Mouse (Mus musculus) stomach, embryonic 14.5 days (tissue): Measurements from ENCODE around the gene Tsc2. TPM values are rescaled to one million over a fixed set of nuclear protein-coding genes. Genes with fewer than 3 reads are reported as not detected.
"Not testable (repeated sequence)": the region's sequence is repeated elsewhere in the genome, so short reads cannot be mapped to it uniquely, and the experiment has no call there.

Experiments used
- ATAC-seq: fragments of 200-750 bp; cut with Nextera tagmentation; 2 replicates; pipeline ENCODE4 v1.8.0; 2017; ENCODE audit warnings: low read depth, moderate TSS enrichment; ENCODE audit not compliant: insufficient number of reproducible peaks, insufficient read depth, low FRiP score
- H3K27ac ChIP-seq: fragments of 300-500 bp; sonication (generic); 2 replicates; pipeline ENCODE4 v1.5.1; 2014; ENCODE audit warnings: mild to moderate bottlenecking, low read length, moderate library complexity, mixed read lengths
- H3K27me3 ChIP-seq: fragments of 300-500 bp; sonication (generic); 2 replicates; pipeline ENCODE4 v1.6.1; 2014; ENCODE audit warnings: low read length, control low read depth, mixed read lengths; ENCODE audit not compliant: control insufficient read depth, insufficient read depth
- H3K36me3 ChIP-seq: fragments of 300-500 bp; sonication (generic); 2 replicates; pipeline ENCODE4 v1.6.1; 2014; ENCODE audit warnings: mild to moderate bottlenecking, control low read depth, low read length, moderate library complexity, mixed read lengths; ENCODE audit not compliant: control insufficient read depth, insufficient read depth
- H3K4me1 ChIP-seq: fragments of 300-500 bp; sonication (generic); 2 replicates; pipeline ENCODE4 v1.6.1; 2014; ENCODE audit warnings: low read length, control low read depth, mixed read lengths; ENCODE audit not compliant: control insufficient read depth, insufficient read depth
- H3K4me2 ChIP-seq: fragments of 300-500 bp; sonication (generic); replicated peaks from 2 replicates; pipeline ENCODE4 v1.6.1; 2014; ENCODE audit warnings: low read depth, low read length, control low read depth
- H3K4me3 ChIP-seq: fragments of 300-500 bp; sonication (generic); 2 replicates; pipeline ENCODE4 v1.5.1; 2014; ENCODE audit warnings: low read depth, low read length, control low read depth
- H3K9ac ChIP-seq: fragments of 300-500 bp; sonication (generic); replicated peaks from 2 replicates; pipeline ENCODE4 v1.6.1; 2014; ENCODE audit warnings: low read depth, mild to moderate bottlenecking, control low read depth, low read length, moderate library complexity, mixed read lengths
- H3K9me3 ChIP-seq: fragments of 300-500 bp; sonication (generic); 2 replicates; pipeline ENCODE4 v1.6.1; 2016; ENCODE audit warnings: low read depth, low read length, control low read depth; ENCODE audit not compliant: control insufficient read depth
- WGBS: fragments of 180-500 bp; shearing (Covaris S2); extraction: QIAGEN DNeasy Blood & Tissue Kit; methylation state at CpG from one replicate; pipeline ENCODE4 v1.1.7; 2014; 5-methylcytosine and 5-hydroxymethylcytosine counted together
- polyA plus RNA-seq: library from polyadenylated mRNA; unstranded; fragments of >200 nt; fragmentation: Nextera tagmentation; extraction: Ambion mirVana; gene quantifications from 2 replicates; pipeline ENCODE4 v1.2.1, GENCODE M21; 2014

The Tsc2 gene
- polyA plus RNA-seq, 1 experiment from 2014 or later: 57.7 TPM

DNA sequence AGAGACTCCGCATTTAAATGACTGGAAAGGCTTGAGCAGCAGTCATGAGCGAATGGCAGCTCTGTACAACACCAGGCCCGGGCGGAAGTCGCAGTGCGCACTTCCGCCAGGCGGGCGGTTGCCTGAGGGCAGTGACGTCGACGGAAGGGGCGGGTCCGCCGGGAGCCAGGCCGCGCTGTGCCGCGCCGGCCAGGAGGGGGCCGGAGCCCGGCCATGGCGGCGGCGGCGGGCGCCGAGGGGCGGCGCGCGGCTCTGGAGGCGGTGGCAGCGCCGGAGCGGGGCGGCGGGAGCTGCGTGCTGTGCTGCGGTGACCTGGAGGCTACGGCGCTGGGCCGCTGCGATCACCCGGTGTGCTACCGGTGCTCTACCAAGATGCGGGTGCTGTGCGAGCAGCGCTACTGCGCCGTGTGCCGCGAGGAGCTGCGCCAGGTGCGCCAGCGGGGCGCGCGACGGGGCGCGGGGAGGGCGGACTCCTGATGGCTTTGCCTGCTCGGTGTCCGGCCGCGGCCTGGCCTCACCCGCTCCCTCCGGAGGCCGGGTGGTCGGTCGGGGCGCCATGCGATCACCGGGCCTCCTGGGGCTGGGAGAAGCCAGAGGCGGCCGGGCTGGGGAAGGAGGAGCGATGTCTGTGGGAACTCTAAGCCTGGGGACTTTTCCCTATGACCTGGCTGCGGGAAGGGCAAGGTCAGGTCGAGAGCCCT, 37.3 kb upstream of the Tsc2 start, which contains the start of gene Zfp598:
TSS of gene Zfp598 (plus strand) at position 143 of the 701 bp plus-strand sequence.
- H3K4me1 ChIP-seq: peaks cover 29% of the 10 kb centered on the region
- under 1% methylated on average over 73 of the region's 80 CpGs for WGBS
- ATAC-seq: peak; percentile 98

DNA sequence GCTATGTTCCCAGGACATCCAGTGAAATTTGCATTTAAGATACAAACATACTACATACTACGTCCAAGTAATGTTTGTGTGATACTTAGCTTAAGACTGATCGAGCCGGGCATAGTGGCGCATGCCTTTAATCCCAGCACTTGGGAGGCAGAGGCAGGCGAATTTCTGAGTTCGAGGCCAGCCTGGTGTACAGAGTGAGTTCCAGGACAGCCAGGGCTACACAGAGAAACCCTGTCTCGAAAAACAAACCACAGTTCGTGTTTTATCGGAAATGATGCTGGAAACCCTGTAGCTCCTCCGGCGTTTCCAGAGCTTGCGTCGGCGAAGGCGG, 36.7 kb upstream of the Tsc2 start:
- Histone ChIP-seq H3K4me2 (peak overlapping the region; percentile 69), H3K9ac (0 out of 2 replicates have a peak overlapping the region, but pooled peaks have one; percentile 95), H3K4me1 (peaks cover 29% of the 10 kb centered on the region), H3K27ac (peak overlapping the region; percentile 74; the same call in 1 of the 2 replicates), H3K4me3 (peak overlapping the region; percentile 91)
- H3K36me3 ChIP-seq, ATAC-seq, H3K9me3 ChIP-seq, H3K27me3 ChIP-seq: not testable (repeated sequence)
- WGBS: 7% methylated on average over 15 of the region's 15 CpGs

More for the DNA sequence above, 37.3 kb upstream of the Tsc2 start, which contains the start of gene Zfp598:
- Histone ChIP-seq H3K9ac (peak within 1 kb of the TSS; percentile 95), H3K27ac (peak within 1 kb of the TSS; percentile 74), H3K4me2 (peak within 1 kb of the TSS; percentile 69), H3K4me3 (peak within 1 kb of the TSS; percentile 91), H3K27me3 (no peaks in the 10 kb centered on the region), H3K9me3 (no peaks in the 10 kb centered on the region), H3K36me3 (no peaks in the 10 kb centered on the region)

DNA sequence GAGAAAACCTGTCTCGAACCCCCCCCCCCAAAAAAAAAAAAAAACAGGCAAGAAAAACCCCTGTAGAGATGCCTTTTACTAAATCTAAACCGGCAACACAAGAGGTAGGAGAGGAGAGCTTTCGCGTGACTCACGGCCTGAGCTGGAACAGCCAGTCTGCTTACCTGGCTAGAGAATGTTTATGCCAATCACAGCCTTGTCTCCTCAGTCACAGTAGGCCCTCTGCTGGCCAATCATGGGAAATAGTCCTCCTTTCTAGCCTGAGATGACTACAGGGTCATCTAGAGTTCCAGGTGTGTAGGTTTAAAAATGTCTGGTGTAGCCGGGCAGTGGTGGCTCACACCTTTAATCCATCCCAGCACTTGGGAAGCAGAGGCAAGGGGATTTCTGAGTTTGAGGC, 35.0 kb upstream of the Tsc2 start:
- no peak overlapping the region for H3K9ac ChIP-seq
- ATAC-seq: peak; percentile 33; the same call in 1 of the 2 replicates
- no peaks in the 10 kb centered on the region for H3K9me3 ChIP-seq
- H3K4me1 ChIP-seq: peaks cover 27% of the 10 kb centered on the region
- H3K27me3 ChIP-seq: no peaks in the 10 kb centered on the region
- no peak overlapping the region for H3K27ac ChIP-seq
- no peak overlapping the region for H3K4me2 ChIP-seq
- WGBS: 21% methylated on average over 6 of the region's 6 CpGs
- H3K4me3 ChIP-seq: no peak overlapping the region
- no peaks in the 10 kb centered on the region for H3K36me3 ChIP-seq

GRCm38 (mm10) chr17:24667011-24667410, 34.6 kb upstream of the Tsc2 start:
- not testable (repeated sequence) for H3K4me3 ChIP-seq, H3K9ac ChIP-seq, H3K4me2 ChIP-seq, ATAC-seq, H3K27me3 ChIP-seq, H3K36me3 ChIP-seq, H3K27ac ChIP-seq, H3K9me3 ChIP-seq
- WGBS: 66% methylated on average over 7 of the region's 7 CpGs
- H3K4me1 ChIP-seq: peaks cover 23% of the 10 kb centered on the region

DNA sequence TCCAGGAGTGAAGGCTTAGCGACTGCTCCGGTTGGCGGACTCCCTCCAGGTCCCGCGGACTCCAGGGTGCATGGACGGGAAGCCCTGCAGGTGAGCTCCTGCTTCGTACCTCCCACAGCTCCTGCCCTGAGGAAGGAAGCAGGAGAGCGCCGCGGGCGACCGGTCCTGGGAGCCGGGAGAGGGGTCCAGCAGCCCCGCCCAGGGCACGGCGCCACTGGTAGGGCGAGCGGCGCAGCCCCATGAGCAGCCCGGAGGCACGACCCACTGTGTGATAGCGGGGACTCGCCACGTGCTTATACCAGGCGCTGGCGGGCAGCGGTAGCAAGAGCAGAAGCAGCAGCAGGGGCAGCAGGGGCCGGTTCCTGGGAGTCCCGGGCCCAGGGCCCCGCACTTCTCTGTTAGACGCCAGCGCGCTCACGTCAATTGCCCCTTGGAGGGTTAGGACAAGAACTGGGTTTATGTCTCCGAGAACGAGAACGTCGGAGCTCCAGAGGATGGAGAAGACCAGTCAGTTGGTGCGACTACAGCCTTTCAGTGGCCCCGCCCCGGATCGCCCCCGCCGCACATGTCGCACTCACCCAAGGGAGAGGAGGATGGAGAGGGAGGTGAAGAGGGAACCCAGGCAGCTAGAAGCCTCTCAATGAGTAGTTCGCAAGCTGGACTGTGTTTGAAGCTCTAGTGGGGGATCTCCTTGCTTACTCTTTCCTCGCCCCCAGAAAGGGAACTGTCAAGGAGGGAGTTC, 25.8 kb upstream of the Tsc2 start, which contains the start of gene Npw:
TSS of gene Npw (minus strand) at position 441 of the 742 bp plus-strand sequence.
- peaks cover 5% of the 10 kb centered on the region; the same call in 1 of the 2 replicates for H3K27me3 ChIP-seq

DNA sequence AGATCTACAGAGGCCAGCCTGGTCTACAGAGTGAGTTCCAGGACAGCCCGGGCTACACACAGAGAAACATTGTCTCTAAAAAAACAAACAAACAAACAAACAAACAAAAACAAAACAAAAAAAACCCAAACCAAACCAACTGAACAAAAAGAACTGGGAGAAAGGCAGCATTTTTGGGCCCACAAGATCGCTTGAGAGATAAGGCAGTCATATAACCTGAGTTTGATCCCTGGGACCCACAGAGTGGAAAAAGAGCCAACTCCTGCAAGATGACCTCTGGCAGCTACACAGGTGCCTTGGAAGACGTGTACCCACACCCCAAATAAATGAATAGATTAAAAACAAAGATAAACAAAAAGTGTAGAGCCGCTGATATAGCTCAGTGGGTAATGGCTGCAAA, 22.5 kb upstream of the Tsc2 start:
- 76% methylated on average over 4 of the region's 4 CpGs for WGBS
- H3K9me3 ChIP-seq: no peaks in the 10 kb centered on the region
- no peak overlapping the region for H3K4me2 ChIP-seq
- H3K27ac ChIP-seq: no peak overlapping the region
- H3K27me3 ChIP-seq: peaks cover 5% of the 10 kb centered on the region; the same call in 1 of the 2 replicates
- no peak for ATAC-seq
- peaks cover 11% of the 10 kb centered on the region; the same call in 1 of the 2 replicates for H3K4me1 ChIP-seq
- no peak overlapping the region for H3K4me3 ChIP-seq
- no peak overlapping the region for H3K9ac ChIP-seq
- H3K36me3 ChIP-seq: no peaks in the 10 kb centered on the region

More for the DNA sequence above, 25.8 kb upstream of the Tsc2 start, which contains the start of gene Npw:
- ATAC-seq: peak; percentile 53; the same call in 1 of the 2 replicates
- Histone ChIP-seq H3K27ac (no peak within 1 kb of the TSS), H3K4me3 (peak within 1 kb of the TSS; percentile 38), H3K4me1 (peaks cover 7% of the 10 kb centered on the region; the same call in 1 of the 2 replicates), H3K9ac (peak within 1 kb of the TSS; percentile 33; the same call in 1 of the 2 replicates), H3K36me3 (no peaks in the 10 kb centered on the region), H3K9me3 (no peaks in the 10 kb centered on the region), H3K4me2 (peak within 1 kb of the TSS; percentile 93)
- WGBS: 2% methylated on average over 47 of the region's 47 CpGs

DNA sequence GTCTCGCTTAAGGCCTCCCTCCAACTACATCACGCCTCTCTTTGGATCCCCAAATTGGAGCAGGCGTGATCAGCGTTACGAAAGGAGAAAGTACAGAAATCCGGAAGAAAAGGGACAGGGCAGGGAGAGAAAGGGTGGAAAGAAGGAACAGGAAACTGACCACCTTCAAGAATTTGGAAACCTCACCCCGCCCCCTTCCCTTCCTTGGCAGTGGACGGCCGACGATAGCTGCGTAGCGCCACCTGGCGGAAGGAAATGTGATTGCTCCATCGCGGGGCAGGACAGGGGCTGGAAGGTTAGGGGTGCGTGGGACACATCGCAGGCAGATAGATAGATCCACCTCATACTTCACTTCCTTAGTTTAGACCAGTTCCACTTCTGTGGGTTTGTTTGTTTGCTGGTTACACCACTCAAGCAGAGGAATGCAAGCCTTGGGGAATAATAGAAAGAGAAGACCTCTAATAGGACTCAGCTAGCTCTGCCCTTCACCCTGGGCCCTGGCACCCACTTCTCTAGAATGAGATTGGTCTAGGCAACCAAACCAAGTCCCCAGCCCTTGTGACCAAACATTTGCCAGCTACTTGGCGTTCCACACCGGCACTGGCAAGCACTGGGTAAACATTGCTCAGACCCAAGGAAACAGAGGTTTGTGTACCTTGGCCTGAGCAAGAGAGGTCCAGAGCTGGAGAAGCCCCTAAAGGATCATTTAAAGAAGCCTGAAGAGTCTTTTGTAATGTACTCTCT, 21.7 kb upstream of the Tsc2 start:
- no peaks in the 10 kb centered on the region for H3K36me3 ChIP-seq
- H3K27ac ChIP-seq: no peak overlapping the region
- 2% methylated on average over 19 of the region's 19 CpGs for WGBS
- peak; percentile 30; the same call in 1 of the 2 replicates for ATAC-seq
- peak overlapping the region; percentile 60 for H3K4me2 ChIP-seq
- H3K9ac ChIP-seq: 0 out of 2 replicates have a peak overlapping the region, but pooled peaks have one; percentile 18
- peak overlapping the region; percentile 28 for H3K4me3 ChIP-seq
- H3K9me3 ChIP-seq: no peaks in the 10 kb centered on the region
- peaks cover 16% of the 10 kb centered on the region; the same call in 1 of the 2 replicates for H3K4me1 ChIP-seq
- peaks cover 4% of the 10 kb centered on the region; the same call in 1 of the 2 replicates for H3K27me3 ChIP-seq

- no peak overlapping the region for H3K9ac ChIP-seq
- no peaks in the 10 kb centered on the region for H3K36me3 ChIP-seq
- H3K27ac ChIP-seq: no peak overlapping the region
- no peak for ATAC-seq
- no peak overlapping the region for H3K4me3 ChIP-seq
- H3K4me2 ChIP-seq: no peak overlapping the region
- 67% methylated on average over 3 of the region's 3 CpGs for WGBS
- no peaks in the 10 kb centered on the region for H3K9me3 ChIP-seq
- no peaks in the 10 kb centered on the region for H3K27me3 ChIP-seq
- H3K4me1 ChIP-seq: peaks cover 13% of the 10 kb centered on the region; the same call in 1 of the 2 replicates
These were observed 19.4 kb upstream of the Tsc2 start for GRCm38 (mm10) chr17:24651835-24652234.
